Mouse (Mus musculus): ENCODE measurements around the gene Irf8.

Irf8 gene

DNA sequence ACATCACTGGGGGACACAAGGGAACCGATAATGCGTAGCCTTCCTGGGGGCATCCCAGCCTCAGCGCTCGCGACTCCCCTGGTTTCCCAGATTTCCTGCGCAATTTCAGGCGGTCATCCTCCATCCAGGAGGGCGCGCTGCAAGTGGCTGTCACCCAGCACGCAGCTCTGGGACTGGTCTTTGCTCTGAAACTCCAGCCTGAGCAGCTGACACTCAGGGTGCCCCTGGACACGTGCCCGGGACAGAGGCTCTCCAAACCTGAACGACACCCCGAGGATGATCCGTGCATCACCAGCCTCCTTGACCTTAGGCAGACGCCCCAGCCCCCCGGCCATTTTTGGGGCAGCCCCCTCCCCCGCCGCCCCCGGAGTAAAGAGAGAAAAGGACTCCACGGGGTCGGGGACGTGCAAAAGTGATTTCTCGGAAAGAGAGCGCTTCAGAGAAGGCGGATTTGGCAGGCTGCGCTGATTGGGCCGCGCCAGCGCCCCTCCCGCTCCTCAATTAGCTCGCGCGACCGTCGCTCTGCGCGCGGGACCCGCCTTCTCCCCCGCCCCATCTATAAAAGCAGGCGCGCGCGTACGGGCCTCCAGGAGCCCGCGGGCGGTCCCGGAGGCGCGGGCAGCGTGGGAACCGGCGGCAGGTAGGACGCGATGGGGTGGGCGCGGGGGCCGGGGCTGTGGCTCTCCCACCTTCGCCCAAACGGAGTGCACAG, at the start of gene Irf8:
Gene Irf8 (plus strand): TSS at position 589 of the 712 bp plus-strand sequence.
- in situ Hi-C loops (cut with MboI) = no loop called here

- in situ Hi-C loops (cut with MboI) = no loop called here
Measured at GRCm38 (mm10) chr8:120686576-120686975, 49.6 kb upstream of the Irf8 start.

DNA sequence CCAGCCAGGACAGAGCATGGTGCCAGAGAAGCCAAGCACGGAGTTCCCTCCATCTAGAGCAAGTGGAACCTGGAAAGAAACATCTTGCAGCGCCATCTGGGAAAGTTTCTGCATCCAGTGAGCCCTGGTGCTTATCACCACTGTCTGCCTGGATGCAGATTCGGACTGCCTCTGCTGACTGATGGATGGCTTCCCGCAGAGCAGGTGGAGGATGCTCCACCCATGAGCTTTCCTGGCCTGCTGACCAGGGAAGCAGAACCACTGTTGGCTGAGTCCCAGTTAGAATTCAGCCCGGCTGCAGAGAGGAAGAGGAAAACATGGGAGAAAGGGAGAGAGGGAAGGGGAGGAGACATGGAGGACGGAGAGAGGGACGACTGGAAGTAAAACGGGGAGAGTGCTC, 48.4 kb upstream of the Irf8 start:
- in situ Hi-C loops (cut with MboI) = no loop called here

GRCm38 (mm10) chr8:120688511-120688910, 47.6 kb upstream of the Irf8 start:
- in situ Hi-C loops (cut with MboI) = no loop called here

- in situ Hi-C loops (cut with MboI) = no loop called here
Measured at GRCm38 (mm10) chr8:120692934-120693333, 43.2 kb upstream of the Irf8 start.

- in situ Hi-C loops (cut with MboI) = no loop called here
Measured at GRCm38 (mm10) chr8:120693861-120694493, 42.2 kb upstream of the Irf8 start.

- in situ Hi-C loops (cut with MboI) = no loop called here
Measured at GRCm38 (mm10) chr8:120696401-120697153, 39.6 kb upstream of the Irf8 start.

- in situ Hi-C loops (cut with MboI) = no loop called here
Measured at GRCm38 (mm10) chr8:120697154-120697978, 38.8 kb upstream of the Irf8 start.

- in situ Hi-C loops (cut with MboI) = no loop called here
Measured at GRCm38 (mm10) chr8:120697979-120698272, 38.2 kb upstream of the Irf8 start.

- in situ Hi-C loops (cut with MboI) = no loop called here
Measured at GRCm38 (mm10) chr8:120698426-120698825, 37.7 kb upstream of the Irf8 start.

DNA sequence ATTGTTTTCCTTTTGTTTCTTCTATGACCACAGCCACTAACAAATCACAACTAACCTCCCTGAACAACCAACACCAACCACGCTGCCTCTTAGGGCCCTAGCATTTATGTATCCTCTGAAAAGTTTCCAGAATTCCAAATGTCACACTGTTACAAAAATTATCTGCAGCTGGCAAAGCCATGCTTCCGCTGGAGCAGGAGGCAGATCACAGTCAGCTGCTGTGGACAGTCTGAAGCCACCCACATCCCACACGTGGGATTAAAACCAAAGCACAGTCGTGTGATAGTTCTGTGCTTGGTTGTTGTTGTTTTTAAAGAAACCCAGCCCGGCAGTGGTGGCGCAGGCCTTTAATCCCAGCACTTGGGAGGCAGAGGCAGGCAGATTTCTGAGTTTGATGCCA, 37.1 kb upstream of the Irf8 start:
- in situ Hi-C loops (cut with MboI) = no loop called here

DNA sequence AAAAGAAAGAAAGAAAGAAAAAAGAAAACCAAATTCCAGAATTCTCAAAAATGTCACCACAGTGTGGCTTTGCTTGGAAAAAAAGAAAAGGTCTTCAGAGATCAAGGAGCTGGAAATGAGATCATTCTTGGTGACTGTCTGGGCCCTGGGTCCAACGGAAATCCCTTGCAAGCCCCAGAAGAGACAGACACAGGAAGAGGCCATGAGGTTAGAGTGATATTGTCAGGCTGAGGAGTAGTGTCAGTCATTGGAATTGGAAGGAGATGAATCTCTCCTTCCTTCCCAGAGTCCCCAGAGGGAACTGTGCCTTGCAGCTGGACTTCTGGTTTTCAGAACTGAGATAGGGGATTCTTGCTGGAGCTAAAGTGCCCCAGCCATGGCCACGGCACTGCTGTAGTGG, 36.6 kb upstream of the Irf8 start:
- in situ Hi-C loops (cut with MboI) = no loop called here

GRCm38 (mm10) chr8:120700053-120700452, 36.1 kb upstream of the Irf8 start:
- in situ Hi-C loops (cut with MboI) = loop anchor here (5.0 kb wide), 1 partner anchor 52 kb away; no protein-coding TSS in a partner anchor

DNA sequence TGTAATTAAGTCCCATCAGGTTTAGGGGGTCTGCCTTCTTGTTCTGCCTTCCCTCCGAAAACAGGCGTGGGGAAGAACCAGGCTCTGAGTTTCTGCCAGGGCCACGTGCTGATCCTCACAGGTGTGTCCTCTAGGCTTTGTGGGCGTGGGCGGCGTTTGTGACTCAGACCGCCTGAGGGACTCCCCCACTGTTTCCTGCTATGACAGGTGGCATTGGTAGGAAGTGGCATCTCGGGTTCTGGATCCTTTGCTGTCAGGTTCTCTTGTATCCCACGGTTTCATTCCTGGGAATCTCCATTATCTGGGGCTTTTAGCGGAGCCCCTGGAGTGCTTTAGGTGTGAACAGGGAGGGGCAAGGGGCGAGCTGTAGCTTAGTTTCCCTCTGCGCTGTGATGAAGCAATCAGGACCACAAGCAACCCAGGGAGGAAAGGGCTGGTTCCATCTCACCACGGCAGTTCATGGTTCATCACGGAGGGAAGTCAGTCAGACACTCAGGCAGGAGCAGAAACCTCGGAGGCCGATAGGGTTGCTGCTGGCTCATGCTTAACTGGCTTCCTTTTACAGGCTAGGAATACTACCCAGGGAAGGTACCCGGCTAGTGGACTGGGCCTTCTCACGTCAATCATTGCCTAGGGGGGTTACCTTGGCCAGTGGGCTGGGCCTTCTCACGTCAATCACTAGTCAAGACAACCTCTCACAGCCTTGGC, 34.2 kb upstream of the Irf8 start:
- in situ Hi-C loops (cut with MboI) = loop anchor here (5.0 kb wide), 1 partner anchor 50 kb away; no protein-coding TSS in a partner anchor

DNA sequence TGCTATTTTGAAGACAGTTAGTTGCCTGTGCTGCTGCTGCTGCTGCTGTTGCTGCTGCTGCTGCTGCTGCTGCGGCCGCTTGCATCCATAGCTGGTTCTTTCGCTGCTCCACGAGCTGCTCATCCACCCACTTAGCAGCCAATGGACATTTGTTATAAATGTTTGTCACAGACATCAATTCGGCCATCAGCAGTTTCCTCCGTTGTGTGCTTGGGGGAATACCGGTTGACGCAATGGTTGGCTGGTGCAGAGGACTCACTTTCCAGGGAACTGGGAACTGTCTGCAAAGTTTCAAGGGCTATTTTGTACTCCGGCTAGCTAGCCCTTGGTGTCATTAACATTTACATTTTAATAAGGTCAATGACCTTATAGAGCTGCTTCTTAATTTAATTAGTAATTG, 32.0 kb upstream of the Irf8 start:
- in situ Hi-C loops (cut with MboI) = loop anchor here (5.0 kb wide), 1 partner anchor 48 kb away; no protein-coding TSS in a partner anchor

DNA sequence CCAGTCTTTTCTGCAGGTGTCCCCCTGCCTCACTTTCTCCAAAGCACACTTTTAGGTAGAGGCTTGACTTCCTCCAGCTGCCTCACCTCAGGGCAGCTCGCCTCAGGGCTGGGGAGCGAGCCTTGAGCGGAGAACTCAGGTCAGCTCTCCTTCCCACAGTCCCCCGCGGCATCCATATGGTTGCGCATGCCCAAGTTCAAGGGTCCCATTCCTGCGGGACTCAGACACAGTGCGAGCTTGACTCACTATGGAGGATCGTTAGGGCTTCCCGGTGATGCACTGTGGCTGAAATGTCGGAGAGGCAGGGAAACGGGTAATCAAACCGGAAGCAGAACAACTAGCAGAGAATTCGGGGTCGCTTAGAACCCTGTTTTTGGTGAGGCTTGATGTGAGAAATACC, 31.0 kb upstream of the Irf8 start:
- in situ Hi-C loops (cut with MboI) = no loop called here

- in situ Hi-C loops (cut with MboI) = no loop called here
Measured at GRCm38 (mm10) chr8:120706193-120706592, 30.0 kb upstream of the Irf8 start.

GRCm38 (mm10) chr8:120709176-120709575, 27.0 kb upstream of the Irf8 start:
- in situ Hi-C loops (cut with MboI) = no loop called here

- in situ Hi-C loops (cut with MboI) = no loop called here
Measured at GRCm38 (mm10) chr8:120715200-120715599, 21.0 kb upstream of the Irf8 start.

- in situ Hi-C loops (cut with MboI) = no loop called here
Measured at GRCm38 (mm10) chr8:120715996-120716680, 20.0 kb upstream of the Irf8 start.
